Mouse (Mus musculus): ENCODE results near the gene Olfr316. TPM values are rescaled to one million over a fixed set of nuclear protein-coding genes. Genes with fewer than 3 reads are reported as not detected.

Olfr316 gene
- polyA plus RNA-seq, 2 experiments, result not detected

GRCm38 (mm10) chr11:58795856-58796255 is 43.3 kb downstream of the Olfr316 start:
- DNase-seq (ENCODE audit: low spot score) (no peak), ATAC-seq (ENCODE audit: low FRiP score, low read depth) (no peak)
- Histone ChIP-seq H3K27me3 (ENCODE audit: control insufficient read depth, insufficient read depth, low read length) (no peaks in the 10 kb centered on the region), H3K27ac (replicated peaks; ENCODE audit: low read depth, low read length) (no peak overlapping the region), H3K9ac (ENCODE audit: low read depth, low read length, severe bottlenecking) (no peak overlapping the region), H3K4me1 (ENCODE audit: control insufficient read depth, insufficient read depth, low read length) (no peaks in the 10 kb centered on the region), H3K36me3 (ENCODE audit: control insufficient read depth, insufficient read depth, low read length) (no peaks in the 10 kb centered on the region), H3K4me3 (replicated peaks; ENCODE audit: low read length) (no peak overlapping the region), H3K4me2 (replicated peaks; ENCODE audit: low read depth, low read length, severe bottlenecking) (no peak overlapping the region), H3K9me3 (ENCODE audit: control insufficient read depth, low read length) (no peaks in the 10 kb centered on the region)
- WGBS, result 91% methylated on average over 2 of the region's 2 CpGs
- no peak for TF ChIP-seq POLR2A (IDR thresholded peaks at IDR 0.05; ENCODE audit: borderline replicate concordance, extremely low read depth, insufficient read depth, insufficient read length)

- TF ChIP-seq POLR2A (IDR thresholded peaks at IDR 0.05; ENCODE audit: borderline replicate concordance, extremely low read depth, insufficient read depth, insufficient read length), result no peak
- DNase-seq (ENCODE audit: low spot score) (no peak), ATAC-seq (ENCODE audit: low FRiP score, low read depth) (no peak)
- Histone ChIP-seq H3K27me3 (ENCODE audit: control insufficient read depth, insufficient read depth, low read length) (no peaks in the 10 kb centered on the region), H3K4me3 (replicated peaks; ENCODE audit: low read length) (no peak overlapping the region), H3K4me2 (replicated peaks; ENCODE audit: low read depth, low read length, severe bottlenecking) (no peak overlapping the region), H3K36me3 (ENCODE audit: control insufficient read depth, insufficient read depth, low read length) (no peaks in the 10 kb centered on the region), H3K9ac (ENCODE audit: low read depth, low read length, severe bottlenecking) (no peak overlapping the region), H3K27ac (replicated peaks; ENCODE audit: low read depth, low read length) (no peak overlapping the region), H3K4me1 (ENCODE audit: control insufficient read depth, insufficient read depth, low read length) (no peaks in the 10 kb centered on the region), H3K9me3 (ENCODE audit: control insufficient read depth, low read length) (no peaks in the 10 kb centered on the region)
- 64% methylated on average over 7 of the region's 7 CpGs for WGBS
These were observed 44.3 kb downstream of the Olfr316 start for GRCm38 (mm10) chr11:58796850-58797249.

GRCm38 (mm10) chr11:58799747-58800146 is 47.2 kb downstream of the Olfr316 start:
- H3K4me3 ChIP-seq (replicated peaks; ENCODE audit: low read length), result no peak overlapping the region
- H3K27me3 ChIP-seq (ENCODE audit: control insufficient read depth, insufficient read depth, low read length), result no peaks in the 10 kb centered on the region
- H3K9ac ChIP-seq (ENCODE audit: low read depth, low read length, severe bottlenecking), result no peak overlapping the region
- H3K4me2 ChIP-seq (replicated peaks; ENCODE audit: low read depth, low read length, severe bottlenecking), result no peak overlapping the region
- WGBS, result 79% methylated on average over 5 of the region's 5 CpGs
- H3K36me3 ChIP-seq (ENCODE audit: control insufficient read depth, insufficient read depth, low read length), result no peaks in the 10 kb centered on the region
- no peaks in the 10 kb centered on the region for H3K4me1 ChIP-seq (ENCODE audit: control insufficient read depth, insufficient read depth, low read length)
- DNase-seq (ENCODE audit: low spot score), result no peak
- H3K9me3 ChIP-seq (ENCODE audit: control insufficient read depth, low read length), result no peaks in the 10 kb centered on the region
- H3K27ac ChIP-seq (replicated peaks; ENCODE audit: low read depth, low read length), result no peak overlapping the region
- no peak for TF ChIP-seq POLR2A (IDR thresholded peaks at IDR 0.05; ENCODE audit: borderline replicate concordance, extremely low read depth, insufficient read depth, insufficient read length)
- ATAC-seq (ENCODE audit: low FRiP score, low read depth), result no peak

- Histone ChIP-seq H3K9me3 (ENCODE audit: control insufficient read depth, low read length) (no peaks in the 10 kb centered on the region), H3K9ac (ENCODE audit: low read depth, low read length, severe bottlenecking) (no peak within 1 kb of the TSS), H3K27me3 (ENCODE audit: control insufficient read depth, insufficient read depth, low read length) (no peaks in the 10 kb centered on the region), H3K36me3 (ENCODE audit: control insufficient read depth, insufficient read depth, low read length) (no peaks in the 10 kb centered on the region), H3K4me1 (ENCODE audit: control insufficient read depth, insufficient read depth, low read length) (no peaks in the 10 kb centered on the region), H3K4me2 (replicated peaks; ENCODE audit: low read depth, low read length, severe bottlenecking) (no peak within 1 kb of the TSS), H3K27ac (replicated peaks; ENCODE audit: low read depth, low read length) (no peak within 1 kb of the TSS), H3K4me3 (replicated peaks; ENCODE audit: low read length) (no peak within 1 kb of the TSS)
- TF ChIP-seq POLR2A (IDR thresholded peaks at IDR 0.05; ENCODE audit: borderline replicate concordance, extremely low read depth, insufficient read depth, insufficient read length), result no peak
- no peak for DNase-seq (ENCODE audit: low spot score)
- WGBS, result 42% methylated on average over 14 of the region's 14 CpGs
- ATAC-seq (ENCODE audit: low FRiP score, low read depth), result no peak
These were observed 49.2 kb downstream of the Olfr316 start, which contains the start of gene Fam183b for GRCm38 (mm10) chr11:58801558-58802228. TSS of gene Fam183b (minus strand) at chr11:58801960.

GRCm38 (mm10) chr11:58803871-58804270 is 51.3 kb downstream of the Olfr316 start:
- DNase-seq (ENCODE audit: low spot score) (no peak), ATAC-seq (ENCODE audit: low FRiP score, low read depth) (no peak)
- H3K4me1 ChIP-seq (ENCODE audit: control insufficient read depth, insufficient read depth, low read length), result no peaks in the 10 kb centered on the region
- no peaks in the 10 kb centered on the region for H3K27me3 ChIP-seq (ENCODE audit: control insufficient read depth, insufficient read depth, low read length)
- WGBS, result 61% methylated on average over 4 of the region's 4 CpGs
- H3K27ac ChIP-seq (replicated peaks; ENCODE audit: low read depth, low read length), result no peak overlapping the region
- no peak for TF ChIP-seq POLR2A (IDR thresholded peaks at IDR 0.05; ENCODE audit: borderline replicate concordance, extremely low read depth, insufficient read depth, insufficient read length)
- H3K9me3 ChIP-seq (ENCODE audit: control insufficient read depth, low read length), result no peaks in the 10 kb centered on the region
- no peak overlapping the region for H3K4me3 ChIP-seq (replicated peaks; ENCODE audit: low read length)
- no peak overlapping the region for H3K4me2 ChIP-seq (replicated peaks; ENCODE audit: low read depth, low read length, severe bottlenecking)
- no peak overlapping the region for H3K9ac ChIP-seq (ENCODE audit: low read depth, low read length, severe bottlenecking)
- H3K36me3 ChIP-seq (ENCODE audit: control insufficient read depth, insufficient read depth, low read length), result no peaks in the 10 kb centered on the region

Data from limb, embryonic 14.5 days (tissue).